Mouse (Mus musculus): ENCODE measurements at regions not wholly inside any gene's neighbourhood (a gene's known extent, or its start where the extent isn't known, plus 50 kb on each side); places are given as distances from the start of the nearest gene placed in this dataset.

DNA sequence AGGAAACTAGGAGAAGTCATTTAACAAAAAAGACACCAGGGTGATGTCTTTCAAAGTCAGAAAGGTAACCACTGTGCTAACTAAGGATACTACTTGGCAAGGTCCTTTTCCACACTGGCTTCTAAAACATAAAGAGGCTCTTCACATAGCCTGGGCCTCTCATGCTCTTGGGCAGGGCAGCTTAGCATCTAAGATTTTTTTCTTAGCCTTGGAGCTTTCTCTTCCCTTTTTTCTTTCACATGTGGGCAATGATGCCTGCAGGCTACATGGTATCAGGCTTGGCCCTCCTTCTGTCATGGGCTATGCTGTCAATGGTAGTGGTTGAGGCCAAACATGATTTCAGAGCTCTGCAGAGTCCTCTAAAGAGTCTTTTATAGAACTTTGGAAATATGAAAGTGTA is 60.6 kb downstream of the Serpinb6d start:
- no peak for TF ChIP-seq EP300 (optimal IDR thresholded peaks at IDR 0.05)
- TF ChIP-seq CTCF (IDR thresholded peaks at IDR 0.05; ENCODE audit: low read depth): no peak
- no peak for ATAC-seq (ENCODE audit: low FRiP score, low TSS enrichment)

DNA sequence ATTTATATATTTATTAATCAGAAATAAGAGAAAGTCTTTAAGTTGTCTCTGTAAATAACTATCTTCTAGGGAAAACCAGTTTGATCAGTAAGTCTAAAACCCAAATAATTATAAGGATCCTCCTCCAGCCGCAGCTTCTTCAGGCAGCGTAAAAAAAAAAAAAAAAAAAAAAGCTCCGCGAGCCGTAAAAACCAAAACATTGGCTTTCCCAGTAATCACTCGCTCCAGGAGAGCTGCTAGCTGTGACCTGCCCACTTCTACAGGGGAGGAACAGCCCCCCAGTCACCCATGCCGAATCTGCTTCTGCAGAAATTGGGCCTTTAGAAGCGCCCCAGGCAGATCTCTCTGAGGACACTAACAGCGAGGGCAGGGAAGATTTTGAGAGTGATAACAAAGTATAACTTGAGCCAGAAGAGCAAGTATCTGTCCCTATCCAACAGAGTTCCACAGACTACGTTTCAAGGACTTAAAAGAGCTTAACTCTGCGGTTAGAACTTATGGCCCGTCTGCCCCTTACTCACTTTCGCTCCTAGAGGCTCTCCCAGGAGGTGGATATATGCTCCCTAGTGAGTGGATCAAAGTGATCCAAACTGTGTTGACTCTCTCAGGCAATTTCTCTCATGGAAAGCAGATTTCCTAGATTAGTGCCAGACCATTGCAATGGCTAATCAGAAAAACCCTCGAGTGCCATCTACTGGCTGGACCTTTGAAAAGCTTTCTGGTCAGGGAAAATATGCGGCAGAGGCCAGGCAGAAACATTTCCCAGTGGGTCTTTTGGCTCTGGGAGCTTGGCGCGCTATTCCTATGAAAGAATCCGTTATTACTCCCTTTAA is 80.7 kb downstream of the Serpinb6e start:
- WGBS: 35% methylated on average over 18 of the region's 18 CpGs
- no peaks in the 10 kb centered on the region for H3K27me3 ChIP-seq (ENCODE audit: control insufficient read depth, insufficient read depth, low read length)
- peak; percentile 46 for DNase-seq (ENCODE audit: low spot score)

More for the DNA sequence above, 60.6 kb downstream of the Serpinb6d start:
- no peak overlapping the region for H3K4me3 ChIP-seq (ENCODE audit: low read depth, low read length)
- no peaks in the 10 kb centered on the region for H3K9me3 ChIP-seq (ENCODE audit: control insufficient read depth, low read length)
- no peaks in the 10 kb centered on the region for H3K4me1 ChIP-seq (replicated peaks; ENCODE audit: control insufficient read depth, insufficient read depth)
- H3K36me3 ChIP-seq (ENCODE audit: control insufficient read depth, insufficient read depth, low read length): no peaks in the 10 kb centered on the region
- no peaks in the 10 kb centered on the region for H3K27me3 ChIP-seq (ENCODE audit: control insufficient read depth, insufficient read depth, low read length)
- no peak for DNase-seq (ENCODE audit: low spot score)
- H3K9ac ChIP-seq (ENCODE audit: low read length): no peak overlapping the region
- no peak overlapping the region for H3K27ac ChIP-seq (replicated peaks)
- H3K4me2 ChIP-seq (replicated peaks; ENCODE audit: low read depth): no peak overlapping the region

DNA sequence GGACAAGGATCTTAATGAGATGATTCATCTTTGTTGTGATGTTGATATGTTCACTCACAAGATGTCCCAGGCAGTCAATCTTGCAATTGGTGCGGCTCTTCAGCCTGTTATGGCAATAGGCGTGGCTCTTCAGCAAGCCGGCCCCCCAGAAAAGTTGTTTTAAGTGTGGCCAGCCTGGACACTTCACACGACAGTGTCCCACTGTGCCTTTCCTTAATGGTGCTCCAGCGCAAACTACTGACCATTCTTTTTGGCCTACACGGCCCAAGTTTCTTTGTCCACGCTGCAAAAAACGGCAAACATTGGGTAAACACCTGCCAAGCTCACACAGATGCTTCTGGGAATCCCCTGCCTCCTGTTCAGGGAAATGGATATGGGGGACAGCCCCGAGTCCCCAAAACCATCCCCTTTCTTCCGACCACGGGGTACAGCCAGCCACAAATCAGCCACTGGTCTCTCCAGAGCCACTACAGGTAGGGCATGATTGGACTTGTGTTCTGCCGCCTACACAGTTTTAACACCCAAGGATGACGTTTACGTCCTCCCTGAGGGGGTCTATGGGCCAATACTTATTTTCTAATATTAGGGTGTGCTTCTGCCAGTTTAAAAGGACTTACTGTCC is 79.8 kb downstream of the Serpinb6e start:
- 85% methylated on average over 14 of the region's 14 CpGs for WGBS

More for the DNA sequence above, 80.7 kb downstream of the Serpinb6e start:
- no peak for TF ChIP-seq EP300 (optimal IDR thresholded peaks at IDR 0.05)
- TF ChIP-seq CTCF (IDR thresholded peaks at IDR 0.05; ENCODE audit: low read depth): peak; percentile 78
- peak overlapping the region; percentile 6; the same call in 1 of the 2 replicates for H3K4me3 ChIP-seq (ENCODE audit: low read depth, low read length)
- no peak for ATAC-seq (ENCODE audit: low FRiP score, low TSS enrichment)
- H3K9me3 ChIP-seq (ENCODE audit: control insufficient read depth, low read length): no peaks in the 10 kb centered on the region
- peak overlapping the region; percentile 40 for H3K4me2 ChIP-seq (replicated peaks; ENCODE audit: low read depth)
- H3K27ac ChIP-seq (replicated peaks): no peak overlapping the region
- H3K9ac ChIP-seq (ENCODE audit: low read length): no peak overlapping the region
- no peaks in the 10 kb centered on the region for H3K4me1 ChIP-seq (replicated peaks; ENCODE audit: control insufficient read depth, insufficient read depth)
- no peaks in the 10 kb centered on the region for H3K36me3 ChIP-seq (ENCODE audit: control insufficient read depth, insufficient read depth, low read length)

More for the DNA sequence above, 79.8 kb downstream of the Serpinb6e start:
- Histone ChIP-seq H3K4me3 (ENCODE audit: low read depth, low read length) (no peak overlapping the region), H3K4me2 (replicated peaks; ENCODE audit: low read depth) (no peak overlapping the region), H3K27ac (replicated peaks) (no peak overlapping the region), H3K27me3 (ENCODE audit: control insufficient read depth, insufficient read depth, low read length) (no peaks in the 10 kb centered on the region), H3K9me3 (ENCODE audit: control insufficient read depth, low read length) (no peaks in the 10 kb centered on the region), H3K4me1 (replicated peaks; ENCODE audit: control insufficient read depth, insufficient read depth) (no peaks in the 10 kb centered on the region), H3K9ac (ENCODE audit: low read length) (no peak overlapping the region), H3K36me3 (ENCODE audit: control insufficient read depth, insufficient read depth, low read length) (no peaks in the 10 kb centered on the region)
- DNase-seq (ENCODE audit: low spot score): no peak
- ATAC-seq (ENCODE audit: low FRiP score, low TSS enrichment): no peak
- TF ChIP-seq EP300 (optimal IDR thresholded peaks at IDR 0.05) (no peak), CTCF (IDR thresholded peaks at IDR 0.05; ENCODE audit: low read depth) (no peak)

Data from stomach, postnatal 0 days (tissue).